Mouse (Mus musculus): Measurements from ENCODE around the gene Chga.
A peak's percentile ranks its signal among the peaks of the same experiment; 100 is the strongest.

The Chga gene

GRCm38 (mm10) chr12:102565086-102565485, 10.3 kb downstream of the Chga start:
- no peak for DNase-seq

DNA sequence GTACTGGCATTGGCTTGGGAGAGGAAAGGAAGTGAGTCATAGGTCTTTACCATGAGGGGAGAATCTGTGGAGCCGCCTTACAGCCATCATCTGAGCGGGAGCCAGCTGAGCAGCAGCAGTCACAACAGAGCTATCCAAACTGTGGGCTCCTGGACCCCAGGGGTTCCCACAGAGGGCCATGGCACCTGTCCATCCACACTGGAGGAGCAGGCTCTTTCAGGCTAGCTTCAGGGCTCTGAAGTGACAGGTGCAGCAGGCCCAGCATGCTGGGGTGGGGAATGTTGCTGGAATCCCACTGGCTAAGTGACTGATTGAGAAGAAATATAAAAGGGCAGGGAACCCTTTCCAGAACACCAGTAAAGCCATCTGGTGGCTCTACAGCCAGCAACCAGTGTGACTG, 12.2 kb downstream of the Chga start:
- no peak for DNase-seq

DNA sequence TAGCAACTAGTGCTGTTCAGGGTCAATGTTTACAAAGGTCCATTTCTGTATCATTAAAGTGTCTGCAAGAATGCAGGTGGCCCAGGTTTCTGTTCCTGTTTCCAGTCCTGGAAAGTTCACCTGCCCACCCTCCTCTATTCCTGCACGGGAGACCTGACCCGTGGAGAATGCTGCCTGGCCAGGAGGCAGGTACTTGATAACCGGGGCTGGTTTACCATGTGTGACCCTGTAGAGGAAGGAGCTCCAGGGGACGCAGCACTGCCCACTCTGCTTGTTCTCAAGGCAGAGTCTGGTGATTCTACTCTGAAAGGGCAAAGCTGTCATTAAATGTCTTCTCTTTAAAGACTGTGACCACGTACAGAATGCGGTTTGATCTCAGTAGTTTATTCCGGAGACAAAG, 13.4 kb downstream of the Chga start:
- no peak for DNase-seq

GRCm38 (mm10) chr12:102570111-102570510, 15.3 kb downstream of the Chga start:
- no peak for DNase-seq

GRCm38 (mm10) chr12:102570734-102571133, 16.0 kb downstream of the Chga start:
- no peak for DNase-seq

DNA sequence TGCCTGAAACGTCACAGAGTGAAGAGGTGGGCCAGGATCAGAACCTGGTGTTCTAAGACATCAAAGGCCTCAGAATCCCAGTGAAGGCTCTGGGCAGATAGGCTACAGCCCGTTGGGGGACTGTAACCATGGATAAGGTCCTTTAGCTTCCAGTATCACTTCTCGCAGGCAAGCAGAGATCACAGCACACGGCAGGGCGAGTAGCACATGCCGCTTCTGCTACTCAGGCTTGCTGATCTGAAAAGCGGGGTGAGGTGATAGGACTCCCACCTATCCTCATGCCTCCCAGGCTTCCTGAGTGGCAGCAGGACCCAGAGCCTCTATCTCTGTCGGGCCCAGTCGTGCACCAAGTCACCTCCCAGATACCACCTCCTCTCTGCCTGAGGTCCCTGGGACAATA, 16.9 kb downstream of the Chga start:
- DNase-seq, result no peak

GRCm38 (mm10) chr12:102573036-102573435, 18.3 kb downstream of the Chga start:
- DNase-seq, result no peak

GRCm38 (mm10) chr12:102575541-102576329, 21.0 kb downstream of the Chga start:
- DNase-seq, result peak; percentile 36

DNA sequence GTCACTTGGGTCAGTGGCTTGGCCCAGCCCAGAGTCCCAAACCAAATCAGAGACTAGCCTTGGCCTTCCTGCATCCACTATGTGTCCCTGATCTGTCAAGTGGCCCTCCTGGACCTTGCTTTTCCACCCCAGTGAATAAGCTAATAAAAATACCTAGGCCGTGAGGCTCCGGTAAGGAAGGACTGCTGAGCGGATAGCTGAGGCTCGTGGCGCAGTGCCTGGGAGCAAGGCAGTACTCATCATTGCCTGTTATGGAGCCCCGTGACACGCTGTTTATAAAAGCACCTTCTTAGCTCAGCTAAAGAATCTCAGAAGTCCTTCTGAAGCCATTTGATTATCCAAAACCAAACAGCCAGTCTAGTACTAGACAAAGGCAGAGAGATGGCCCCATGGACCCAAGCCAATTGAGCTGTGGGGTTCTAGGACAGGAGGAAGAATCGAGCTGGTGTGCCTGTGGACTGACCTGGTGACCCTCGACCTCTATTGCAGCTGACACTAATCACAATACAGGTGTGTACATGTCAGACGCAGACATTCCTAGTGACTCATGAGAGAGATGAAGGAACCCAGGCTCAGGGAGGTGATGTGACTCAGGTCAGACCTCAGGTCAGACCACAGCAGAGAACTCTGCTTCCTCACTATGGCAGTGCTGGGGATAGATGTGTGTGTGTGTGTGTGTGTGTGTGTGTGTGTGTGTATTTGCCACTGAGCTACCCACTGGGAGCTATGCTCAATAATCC, 22.1 kb downstream of the Chga start:
- DNase-seq, result no peak

GRCm38 (mm10) chr12:102579041-102579440, 24.3 kb downstream of the Chga start:
- peak; percentile 82 for DNase-seq

GRCm38 (mm10) chr12:102581579-102582196, 26.9 kb downstream of the Chga start:
- no peak for DNase-seq

- no peak for DNase-seq
These were observed 27.7 kb downstream of the Chga start for GRCm38 (mm10) chr12:102582441-102582840.

DNA sequence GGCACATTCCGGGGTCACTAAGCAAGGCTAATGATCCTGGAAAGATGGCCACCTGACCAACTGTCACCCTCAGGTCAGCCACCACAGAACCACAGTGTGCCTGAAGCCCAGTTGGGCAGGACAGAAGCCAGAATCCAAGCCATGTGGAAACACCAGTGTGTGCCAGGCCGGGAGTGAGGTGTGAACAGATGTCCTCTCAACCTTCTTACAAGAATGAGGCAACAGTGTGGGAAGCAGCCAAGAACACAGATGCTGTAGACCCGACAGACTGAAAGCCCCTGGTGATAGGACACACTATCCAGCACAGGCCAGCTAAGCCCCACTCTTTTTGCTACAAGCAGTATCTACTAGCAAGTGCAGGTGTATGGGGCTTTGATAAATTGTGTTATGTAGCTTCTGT, 30.6 kb downstream of the Chga start:
- no peak for DNase-seq

DNA sequence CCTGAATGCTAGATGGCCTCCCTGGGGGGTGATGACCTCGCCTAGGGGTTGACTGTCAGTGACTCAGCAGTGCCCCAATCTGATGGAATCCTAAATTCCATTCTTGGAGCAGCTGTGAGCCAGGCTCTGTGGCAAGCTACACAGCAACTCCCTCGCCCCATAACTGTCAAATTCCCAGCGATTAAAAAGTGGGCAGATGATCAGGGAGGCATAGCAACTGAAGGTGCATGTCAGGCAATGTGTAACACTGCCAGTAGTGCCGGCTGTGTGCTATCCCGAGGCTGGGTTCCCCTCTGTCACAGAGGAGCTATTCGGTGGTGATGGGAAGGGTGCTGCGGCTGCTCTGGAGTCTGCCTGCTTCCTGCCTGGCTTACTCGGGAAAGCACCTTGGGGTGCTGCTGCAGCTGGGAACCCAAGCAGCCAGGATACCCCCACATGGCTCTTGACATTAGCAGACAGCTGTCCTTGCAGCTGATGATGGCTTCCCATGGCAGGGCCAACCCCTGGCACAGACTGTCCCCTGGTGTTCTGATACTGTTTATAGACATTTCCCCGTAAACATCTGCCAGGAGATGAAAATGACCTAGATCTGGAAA, 31.6 kb downstream of the Chga start:
- DNase-seq, result no peak

- DNase-seq, result no peak
These were observed 32.3 kb downstream of the Chga start for GRCm38 (mm10) chr12:102587106-102587505.

DNA sequence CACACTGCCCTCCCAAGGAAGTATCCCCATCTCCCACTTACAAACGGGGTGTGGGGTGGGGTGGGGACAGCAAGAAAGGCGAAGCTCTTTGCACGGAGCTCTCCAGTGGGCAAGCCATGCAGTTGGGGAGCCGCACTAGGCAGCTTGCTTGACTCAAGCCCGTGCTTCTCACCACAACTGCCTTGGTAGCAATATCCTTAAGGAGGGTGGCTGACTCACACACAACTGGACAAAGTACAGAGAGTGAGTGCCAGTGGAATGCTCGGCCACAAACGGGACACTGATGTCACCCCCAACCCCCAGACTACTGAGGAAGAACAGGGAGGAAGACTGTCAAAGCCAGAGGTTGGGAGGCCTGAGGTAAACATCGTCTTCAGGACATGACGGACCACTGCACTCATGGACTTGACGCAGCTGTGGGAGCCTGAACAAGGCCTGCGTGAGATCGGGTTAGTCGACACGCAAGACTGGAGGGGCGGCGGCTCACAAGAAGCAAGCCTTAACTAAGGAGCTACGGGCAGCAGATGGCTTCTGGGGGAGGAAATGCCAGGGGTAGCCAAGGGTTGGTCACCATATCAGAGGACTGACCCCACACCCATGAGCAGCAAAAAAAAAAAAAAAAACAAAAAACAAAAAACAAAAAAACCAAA, 36.1 kb downstream of the Chga start:
- DNase-seq, result peak; percentile 22

DNA sequence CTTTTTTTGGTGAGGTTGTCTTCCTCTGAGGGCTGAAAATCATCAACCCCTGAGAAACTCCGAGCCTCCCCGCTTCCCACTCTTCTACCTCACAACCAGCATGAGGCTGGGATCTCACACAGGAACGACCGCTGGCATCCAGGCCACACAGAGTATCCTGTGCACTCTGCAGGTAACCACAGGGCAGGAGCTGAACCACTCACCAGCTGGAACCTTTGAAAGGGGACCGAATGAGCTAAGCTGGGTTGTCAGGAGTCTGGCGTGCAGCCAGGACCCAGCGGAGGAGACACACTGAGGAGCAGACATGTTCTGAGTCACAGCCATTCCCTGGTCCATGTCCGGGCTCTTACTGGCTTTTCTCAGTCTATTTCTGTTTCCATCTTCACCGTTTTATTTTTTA, 38.9 kb downstream of the Chga start:
- DNase-seq, result no peak

- no peak for DNase-seq
These were observed 39.9 kb downstream of the Chga start for GRCm38 (mm10) chr12:102594627-102595026.

- no peak for DNase-seq
These were observed 41.6 kb downstream of the Chga start for GRCm38 (mm10) chr12:102596410-102596809.

DNA sequence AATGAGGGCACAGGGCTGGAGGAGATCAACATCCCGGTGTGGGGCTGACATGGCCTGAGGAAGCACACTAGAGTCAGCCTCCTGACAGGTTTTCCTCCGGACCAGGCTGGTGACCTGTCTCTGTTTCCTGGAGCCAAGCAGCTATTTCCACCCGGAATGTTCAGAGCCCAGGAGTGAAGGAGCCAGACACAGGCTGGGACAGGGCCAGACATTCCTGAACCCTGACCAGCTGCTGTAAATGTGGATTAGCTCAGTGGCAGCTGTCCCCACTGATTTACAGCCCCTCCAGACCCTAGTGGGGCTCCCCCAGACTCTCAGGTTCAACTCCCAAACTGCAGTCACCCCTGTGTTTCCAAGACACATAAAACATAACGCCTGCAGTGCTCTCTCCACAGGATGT, 42.7 kb downstream of the Chga start:
- peak; percentile 67 for DNase-seq

- no peak for DNase-seq
These were observed 43.8 kb downstream of the Chga start for GRCm38 (mm10) chr12:102598535-102598934.

DNA sequence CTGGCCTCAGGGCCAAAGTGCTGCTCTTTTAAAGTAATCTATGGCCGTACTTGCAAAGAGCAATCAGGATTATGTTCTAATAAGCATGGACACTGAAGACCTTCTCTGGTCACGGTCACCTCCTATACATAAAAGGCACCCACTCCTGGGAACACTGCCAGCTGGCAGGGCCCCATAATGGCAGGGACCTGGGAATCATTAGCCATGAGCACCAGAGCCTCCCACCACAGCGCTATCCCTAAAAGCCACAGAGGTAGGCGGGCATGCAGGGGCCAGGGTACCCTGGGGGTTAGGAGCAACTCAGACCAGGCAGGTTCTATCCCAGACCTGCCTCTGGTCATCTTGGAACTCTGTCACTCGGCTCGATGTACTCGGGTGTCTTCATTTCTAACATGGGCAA, 45.0 kb downstream of the Chga start:
- DNase-seq, result peak; percentile 54

DNA sequence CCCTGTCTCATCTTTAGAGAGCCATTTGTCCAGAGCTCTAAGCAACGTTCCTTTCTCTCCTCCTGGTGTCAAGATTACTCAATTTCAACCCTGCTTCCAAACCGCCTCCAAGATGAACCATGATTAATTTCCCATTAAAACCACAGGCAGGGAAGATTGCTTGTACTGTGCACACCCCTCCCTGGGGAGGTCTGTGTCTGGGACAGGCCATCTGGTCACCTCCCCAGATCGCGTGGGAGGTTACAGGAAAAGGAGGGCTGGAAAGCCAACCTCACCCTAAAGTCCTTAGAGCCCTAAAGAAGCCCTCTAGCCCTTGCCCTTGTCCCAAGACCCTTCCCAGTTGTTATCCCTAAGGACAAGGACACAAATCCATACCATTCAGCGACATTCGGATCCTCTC, 45.6 kb downstream of the Chga start:
- DNase-seq, result no peak
